Mouse (Mus musculus): ENCODE measurements around the gene Serpinb1b.

Serpinb1b gene

DNA sequence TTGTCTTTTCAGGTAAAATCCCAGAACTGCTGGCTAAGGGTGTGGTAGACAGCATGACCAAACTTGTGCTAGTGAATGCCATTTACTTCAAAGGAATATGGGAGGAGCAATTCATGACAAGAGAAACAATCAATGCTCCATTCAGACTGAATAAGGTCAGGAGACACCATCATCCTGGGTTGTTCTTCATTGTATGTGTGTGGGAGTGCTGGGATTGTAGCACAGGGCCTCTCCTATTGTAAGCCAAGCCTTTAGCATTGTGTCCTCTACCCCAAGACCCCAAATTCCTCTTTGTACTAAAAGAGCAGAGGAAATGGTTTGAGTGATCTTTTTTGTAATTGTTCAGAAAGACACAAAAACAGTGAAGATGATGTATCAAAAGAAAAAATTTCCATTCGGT is 12.9 kb downstream of the Serpinb1b start:
- DNase-seq (ENCODE audit: low read depth, low spot score): no peak

DNA sequence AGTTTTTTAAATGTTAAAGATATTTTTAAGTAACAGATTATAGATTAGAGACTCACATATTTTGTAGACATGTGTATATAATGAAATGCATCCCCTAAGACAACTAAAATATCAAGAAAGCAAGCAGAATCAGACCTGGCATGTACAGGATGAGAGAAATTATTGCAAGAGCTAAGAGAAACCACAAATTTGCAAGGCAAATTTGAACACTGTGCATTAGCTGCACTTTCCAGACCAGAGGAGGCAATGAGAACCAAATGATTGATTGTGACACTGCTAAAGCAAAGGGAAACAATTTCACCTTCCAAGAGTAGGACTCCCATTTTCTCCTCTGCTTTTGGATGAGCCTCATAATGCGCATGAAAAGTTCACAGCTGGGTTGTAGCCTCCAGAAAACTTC is 17.2 kb downstream of the Serpinb1b start:
- no peak for DNase-seq (ENCODE audit: low read depth, low spot score)

DNA sequence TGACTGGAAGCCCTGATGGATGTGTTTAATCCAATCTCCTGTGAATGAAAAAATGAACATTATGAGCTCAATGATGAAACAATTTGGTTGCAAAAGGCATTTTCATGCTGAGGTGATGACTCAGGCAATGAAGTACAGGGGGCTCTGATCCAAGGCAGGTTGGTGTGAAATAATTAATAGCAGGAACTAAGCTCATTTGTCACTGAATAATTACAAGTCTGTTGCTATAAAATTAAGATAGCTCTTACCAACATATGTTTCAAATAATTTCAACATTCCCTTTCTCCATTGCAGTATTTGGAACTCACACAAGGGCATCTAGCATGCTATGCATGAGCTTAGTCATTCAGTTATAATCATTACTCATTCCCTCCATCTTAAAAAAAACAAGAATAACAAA is 27.3 kb downstream of the Serpinb1b start:
- no peak for DNase-seq (ENCODE audit: low read depth, low spot score)

DNA sequence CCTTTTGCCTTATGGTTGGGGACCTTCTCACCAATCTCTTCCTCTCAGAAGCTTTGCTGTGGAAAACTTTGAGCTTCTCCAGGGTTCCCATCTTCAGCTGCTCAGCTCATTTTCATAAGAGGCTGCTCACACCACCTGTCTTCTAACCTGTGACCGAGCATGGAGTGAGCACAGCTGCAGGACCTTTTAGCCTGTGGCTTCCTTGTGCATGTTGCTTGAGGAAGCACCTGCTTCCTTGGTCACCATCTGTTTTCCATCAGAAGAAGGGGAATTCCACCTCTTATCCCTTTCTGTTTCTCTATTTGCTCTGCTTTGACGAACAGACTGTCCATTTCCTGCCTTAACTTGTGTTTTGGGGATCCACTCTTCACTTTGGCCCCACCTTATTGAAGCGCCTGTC is 34.7 kb downstream of the Serpinb1b start:
- no peak for DNase-seq (ENCODE audit: low read depth, low spot score)

DNA sequence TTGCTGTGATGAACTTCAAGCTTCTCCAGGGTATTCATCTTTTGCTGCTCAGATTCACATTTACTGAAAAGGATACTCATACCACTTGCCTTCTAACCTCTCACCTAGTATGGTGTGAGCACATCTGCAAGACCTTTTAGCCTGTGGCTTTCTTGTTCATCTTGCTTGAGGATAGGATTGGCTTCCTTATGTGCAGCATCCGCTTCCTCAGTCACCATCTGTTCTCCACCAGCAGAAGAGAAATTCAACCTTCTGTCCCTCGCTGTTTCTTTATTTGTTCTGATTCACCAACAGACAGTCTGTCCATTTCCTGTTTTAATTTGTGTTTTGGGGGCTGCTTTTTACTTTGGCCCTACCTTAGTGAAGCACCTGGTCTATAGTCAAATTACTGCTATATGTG is 59.3 kb downstream of the Serpinb1b start:
- DNase-seq (ENCODE audit: low read depth, low spot score): no peak

GRCm38 (mm10) chr13:33141435-33141834 is 63.1 kb downstream of the Serpinb1b start:
- no peak for DNase-seq (ENCODE audit: low read depth, low spot score)
